Mouse (Mus musculus) lung, postnatal 0 days (tissue): ENCODE measurements around the gene Actr1b.

Experiments used
- CTCF ChIP-seq: IDR thresholded peaks from 2 replicates; pipeline ENCODE4 v1.5.1; 2016; ENCODE audit warnings: antibody characterized with exemption, mild to moderate bottlenecking
- EP300 ChIP-seq: IDR thresholded peaks from 2 replicates; pipeline ENCODE4 v1.6.1; 2016; ENCODE audit warnings: antibody characterized with exemption, mild to moderate bottlenecking, control low read depth

GRCm38 (mm10) chr1:36655039-36655438, 59.2 kb downstream of the Actr1b start:
- TF ChIP-seq CTCF = no peak
- no peak for TF ChIP-seq EP300
